Mouse (Mus musculus) thymus, postnatal 36 days (tissue): Measurements from ENCODE around the gene Prkca.
A peak's percentile ranks its signal among the peaks of the same experiment; 100 is the strongest.

Source experiments
- DNase-seq, 2 experiments: peaks; one replicate each; pipeline ENCODE4 v3.0.0; 2022; ENCODE audit warnings: mixed read lengths in 2 of 2

Prkca gene

DNA sequence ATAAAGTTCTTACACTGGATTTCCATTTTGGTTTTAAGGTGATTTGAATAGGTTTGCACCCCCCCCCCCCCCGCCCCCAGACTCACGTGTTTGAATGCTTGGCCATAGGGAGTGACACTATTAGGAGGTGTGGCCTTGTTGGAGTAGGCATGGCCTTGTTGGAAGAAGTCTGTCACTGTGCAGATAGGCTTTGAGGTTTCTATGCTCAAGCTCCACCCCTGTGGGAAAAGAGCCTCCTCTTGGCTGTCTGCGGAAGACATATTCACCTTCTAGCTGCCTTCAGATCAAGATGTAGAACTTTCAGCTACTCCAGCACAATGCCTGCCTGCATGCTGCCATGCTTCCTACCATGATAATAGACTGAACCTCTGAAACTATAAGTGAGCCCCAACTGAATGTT, 49.9 kb downstream of the Prkca start:
- DNase-seq = no peak

- no peak for DNase-seq
These were observed 54.5 kb downstream of the Prkca start for GRCm38 (mm10) chr11:108289192-108289591.

DNA sequence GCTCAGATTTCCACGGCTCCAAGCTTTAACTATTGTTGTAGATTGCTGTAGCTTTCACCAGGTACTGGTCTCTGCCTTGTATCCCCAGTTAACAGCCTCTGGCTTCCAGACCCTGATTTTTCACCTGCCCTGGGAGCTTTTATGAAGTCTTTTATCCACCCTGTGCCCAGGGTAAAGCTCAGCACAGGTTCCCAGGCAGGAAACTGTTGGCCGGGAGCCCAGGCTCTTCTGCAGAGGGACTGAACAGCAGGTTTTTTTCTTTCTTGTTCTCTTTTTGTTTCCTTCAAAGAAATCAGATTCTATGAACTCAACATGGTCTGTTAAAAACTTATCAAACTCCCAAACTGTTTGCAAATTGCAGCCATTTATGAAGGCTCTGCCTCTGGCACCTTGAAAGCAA, 56.4 kb downstream of the Prkca start:
- no peak for DNase-seq

- DNase-seq = no peak
These were observed 58.7 kb downstream of the Prkca start for GRCm38 (mm10) chr11:108285046-108285445.

DNA sequence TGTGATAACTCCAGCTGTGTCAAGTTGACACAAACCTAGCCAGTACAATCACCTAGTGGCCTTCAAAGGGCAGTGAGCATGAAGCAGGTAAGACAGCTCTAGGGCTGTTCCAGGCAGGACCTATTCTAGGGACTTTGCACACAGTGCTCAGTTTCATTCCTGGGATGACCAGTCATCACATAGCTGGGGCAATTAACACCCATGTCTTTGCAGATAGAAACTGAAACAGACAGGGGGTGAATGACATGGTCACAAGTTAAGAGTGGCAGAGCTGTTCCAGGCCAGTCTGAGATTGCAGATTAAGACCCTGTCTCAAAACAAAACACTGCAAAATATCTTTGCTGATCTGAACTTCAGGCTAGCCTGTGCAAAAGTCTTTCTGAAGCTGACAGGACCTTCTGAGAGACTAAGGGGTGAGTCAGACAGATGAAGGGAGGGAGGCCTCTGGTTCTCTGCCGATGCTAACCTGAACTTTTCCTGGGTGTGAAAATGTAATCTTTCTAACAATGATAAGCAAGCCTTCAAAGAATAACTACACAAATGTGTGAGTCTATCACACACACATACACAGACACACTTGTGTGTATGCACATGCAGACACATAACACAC, 60.8 kb downstream of the Prkca start:
- DNase-seq = no peak

DNA sequence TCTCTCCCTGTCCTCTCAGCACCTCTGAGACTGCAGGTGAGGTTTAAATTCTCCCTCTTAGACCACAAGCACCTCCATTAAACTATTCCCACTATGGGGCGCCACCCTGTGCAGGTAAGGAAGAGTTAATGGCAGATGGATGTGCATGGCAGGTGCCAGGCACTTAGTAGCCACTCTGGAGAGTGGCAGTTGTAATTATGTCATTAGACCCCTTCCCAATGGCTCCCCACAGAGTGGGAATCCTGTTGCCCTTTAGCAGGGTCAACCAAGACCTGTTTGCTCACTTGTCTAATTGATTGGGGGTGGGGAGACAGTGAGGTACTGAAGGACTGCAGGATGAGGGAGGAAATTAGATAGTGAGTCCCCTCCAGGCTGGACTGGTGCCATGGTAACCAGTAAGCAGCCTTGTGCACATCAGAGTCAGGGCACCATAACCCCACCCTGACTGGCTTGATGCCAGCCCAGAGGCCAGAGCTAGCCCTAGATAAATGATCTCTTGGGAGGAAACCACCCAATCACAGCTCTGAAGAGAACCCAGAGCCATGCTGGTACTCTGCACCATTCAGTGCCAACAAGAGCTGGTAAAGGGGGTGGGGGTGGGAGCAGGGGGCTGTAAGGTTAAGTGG, 63.9 kb downstream of the Prkca start:
- DNase-seq = no peak

GRCm38 (mm10) chr11:108277096-108277495, 66.6 kb downstream of the Prkca start:
- no peak for DNase-seq

DNA sequence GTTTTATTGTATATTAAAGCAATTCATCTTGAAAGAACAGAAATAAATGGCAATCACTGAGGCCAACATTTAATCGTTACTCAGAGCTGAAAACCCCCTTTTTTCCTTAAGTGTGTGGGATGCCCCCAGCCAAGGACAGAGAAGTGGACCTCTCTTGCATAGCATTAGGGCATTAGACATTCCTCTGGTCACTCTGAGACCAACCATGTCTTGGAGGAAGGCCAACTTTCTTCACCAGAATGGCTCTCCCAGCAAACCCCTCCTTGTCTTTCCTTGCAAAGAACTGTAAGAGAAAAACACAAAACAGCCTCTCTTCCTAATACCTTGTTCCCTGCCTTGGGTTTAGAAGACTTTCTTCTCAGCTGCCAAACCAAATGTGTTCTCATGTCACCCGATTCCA, 67.6 kb downstream of the Prkca start:
- no peak for DNase-seq

DNA sequence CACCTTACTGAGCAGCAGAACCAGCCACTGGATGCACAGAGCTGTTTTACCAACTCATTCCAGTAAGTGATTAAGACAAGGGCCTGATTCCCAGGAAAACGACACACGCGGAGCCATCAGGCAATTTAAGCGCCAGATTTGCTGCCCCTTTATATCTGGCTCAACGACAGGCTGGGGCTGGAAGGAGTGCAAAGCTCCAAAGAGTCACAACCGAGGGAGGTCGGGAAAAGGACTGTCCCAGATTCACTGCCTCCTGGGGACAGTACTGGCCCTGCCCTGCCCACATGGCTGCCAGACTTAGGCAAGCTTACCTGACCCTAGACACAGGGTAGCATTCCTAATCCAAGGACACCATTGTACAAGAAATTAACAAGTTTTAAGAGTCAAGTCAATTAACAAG, 69.7 kb downstream of the Prkca start:
- no peak for DNase-seq

- peak; percentile 30 to 42 for DNase-seq
These were observed 70.2 kb downstream of the Prkca start for GRCm38 (mm10) chr11:108273415-108273965.

DNA sequence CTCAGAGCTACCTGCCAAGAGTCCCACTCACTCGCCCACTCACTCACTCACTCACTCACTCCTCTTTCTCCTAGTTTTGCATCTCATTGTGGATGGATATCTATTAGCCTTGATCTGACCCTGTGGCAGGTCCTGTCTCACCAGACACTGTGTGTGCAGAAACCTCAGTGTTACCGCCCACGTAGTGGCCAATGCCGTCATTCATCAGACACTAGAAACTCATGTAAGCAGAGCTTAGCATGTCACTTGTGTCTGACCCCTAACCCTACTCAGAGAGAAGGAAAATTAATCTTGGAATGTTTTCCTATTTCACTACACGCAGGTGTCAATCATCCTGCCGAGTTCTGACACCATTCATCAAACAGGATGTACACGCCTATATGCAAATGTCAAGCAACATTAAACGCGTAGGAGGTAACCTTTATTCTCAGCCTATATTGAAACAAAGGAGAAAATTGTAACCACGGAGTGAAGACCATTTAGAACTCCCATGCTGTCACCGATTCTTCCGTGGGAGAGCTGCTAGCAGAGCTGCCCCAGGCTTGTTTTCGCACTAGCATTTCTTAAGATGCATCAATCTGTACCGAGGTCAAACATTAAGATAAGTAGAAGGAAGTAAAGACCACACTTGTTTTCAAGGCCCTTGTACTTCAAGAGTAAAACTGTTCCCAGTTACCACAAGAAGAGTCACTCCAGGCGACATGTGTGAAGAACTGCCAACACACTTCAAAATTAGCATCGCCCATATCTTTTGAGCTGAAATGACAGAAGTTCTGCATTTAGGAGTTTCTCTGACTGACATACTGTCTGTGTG, 70.9 kb downstream of the Prkca start:
- peak in 1 of 2 experiments; percentile 27 for DNase-seq

- peak; percentile 53 to 70 for DNase-seq
These were observed 72.4 kb downstream of the Prkca start for GRCm38 (mm10) chr11:108271305-108271704.

- no peak for DNase-seq
These were observed 74.2 kb downstream of the Prkca start for GRCm38 (mm10) chr11:108269516-108269915.

DNA sequence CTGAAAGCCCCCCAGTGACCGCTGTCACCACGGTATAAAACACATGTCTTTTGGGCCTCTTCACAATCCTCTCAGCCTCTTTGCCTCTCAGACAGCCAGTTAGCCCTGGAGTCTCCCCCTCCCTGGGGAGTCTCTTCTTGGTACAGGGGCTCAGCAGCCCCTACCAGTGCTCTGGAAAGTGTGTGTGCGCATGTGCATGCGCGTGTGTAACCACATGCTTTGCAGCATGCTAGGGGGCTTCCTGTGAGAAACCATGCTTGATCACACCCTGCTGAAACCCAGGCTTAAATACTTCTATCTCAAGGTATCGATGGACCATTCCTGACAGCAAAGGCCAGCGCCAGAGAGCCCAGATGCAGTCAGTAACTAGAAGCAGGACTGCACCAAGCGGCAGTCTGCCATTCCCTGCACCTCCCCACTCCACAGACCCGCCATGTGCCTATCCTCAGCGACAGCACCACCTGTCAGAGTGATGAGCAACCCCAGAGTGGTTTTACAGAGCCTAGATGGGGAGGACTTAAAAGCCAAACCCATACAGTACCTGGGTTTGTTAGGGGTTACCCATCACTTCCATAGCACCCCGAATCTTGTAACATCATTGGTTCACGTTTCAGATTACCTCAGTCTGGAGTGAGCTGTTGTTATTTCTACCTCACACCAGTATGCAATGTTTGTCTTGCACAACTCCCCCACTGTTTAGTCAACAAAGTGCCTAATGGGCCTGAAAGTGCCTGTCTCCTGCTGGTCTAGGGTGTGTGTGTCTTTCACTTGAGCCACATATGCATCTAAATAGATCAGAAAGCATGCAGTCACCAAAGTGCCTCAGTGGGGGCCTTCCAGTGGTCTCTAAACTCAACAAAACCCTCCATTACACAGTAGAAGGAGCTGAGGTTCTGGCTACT, 75.1 kb downstream of the Prkca start:
- no peak for DNase-seq

- no peak for DNase-seq
These were observed 75.9 kb downstream of the Prkca start for GRCm38 (mm10) chr11:108267825-108268224.

DNA sequence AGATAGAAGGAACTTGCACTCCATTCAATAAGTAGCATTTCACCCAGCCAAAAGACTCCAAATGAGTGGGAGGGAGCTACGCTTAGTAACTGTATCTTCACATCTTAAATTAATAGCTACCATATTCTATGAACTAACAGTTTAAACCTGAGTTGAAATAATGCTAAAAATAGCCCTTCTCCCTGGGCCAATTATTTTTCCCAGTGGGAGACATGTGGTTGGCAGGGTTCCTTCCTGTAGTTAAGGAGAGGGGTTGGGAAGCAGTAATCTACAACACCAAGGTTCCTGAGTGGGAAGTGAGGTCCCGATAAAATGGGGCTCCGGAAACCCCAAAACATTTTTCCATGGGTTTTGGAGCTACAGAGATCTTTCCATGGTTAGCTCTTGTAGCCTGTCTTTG, 76.7 kb downstream of the Prkca start:
- no peak for DNase-seq

GRCm38 (mm10) chr11:108263868-108264267, 79.9 kb downstream of the Prkca start:
- no peak for DNase-seq

- DNase-seq = no peak
These were observed 80.3 kb downstream of the Prkca start for GRCm38 (mm10) chr11:108263406-108263805.

- DNase-seq = no peak
These were observed 82.0 kb downstream of the Prkca start for GRCm38 (mm10) chr11:108261751-108262160.

DNA sequence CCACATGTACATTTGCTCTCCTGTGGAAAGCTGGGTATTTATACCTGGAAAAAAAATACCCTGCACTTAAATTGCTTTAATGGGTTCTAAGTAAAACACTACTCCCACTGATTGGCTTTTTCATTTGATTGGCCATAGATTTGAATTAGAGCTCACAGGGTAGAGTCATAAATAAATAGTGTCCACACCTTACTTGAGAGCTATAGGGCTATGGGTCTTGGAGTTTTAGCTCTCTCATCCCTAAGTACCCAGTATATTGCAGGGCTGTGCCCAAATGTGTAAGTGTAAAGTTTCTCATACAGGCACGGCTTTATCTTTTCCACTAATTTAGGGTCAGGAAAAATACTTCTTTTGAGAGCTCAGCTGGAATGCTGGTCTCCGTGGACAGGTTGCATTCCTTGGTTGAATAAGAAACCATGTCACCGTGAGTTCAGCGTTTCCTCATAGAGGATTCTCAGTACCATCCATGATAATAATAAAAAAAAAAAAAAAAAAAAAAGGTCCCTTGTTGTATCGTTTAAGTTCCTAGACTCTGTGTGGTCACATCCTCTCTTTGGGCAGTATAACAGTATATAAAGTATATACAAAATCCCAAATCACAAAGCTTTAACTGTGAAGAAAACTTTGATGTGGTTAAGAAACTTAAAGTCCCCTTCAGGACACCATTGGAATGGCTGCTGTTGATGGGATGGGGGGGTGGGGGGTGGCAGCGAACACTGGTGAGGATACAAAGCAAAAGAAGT, 82.8 kb downstream of the Prkca start:
- no peak for DNase-seq

- no peak for DNase-seq
These were observed 84.3 kb downstream of the Prkca start for GRCm38 (mm10) chr11:108259391-108259790.

DNA sequence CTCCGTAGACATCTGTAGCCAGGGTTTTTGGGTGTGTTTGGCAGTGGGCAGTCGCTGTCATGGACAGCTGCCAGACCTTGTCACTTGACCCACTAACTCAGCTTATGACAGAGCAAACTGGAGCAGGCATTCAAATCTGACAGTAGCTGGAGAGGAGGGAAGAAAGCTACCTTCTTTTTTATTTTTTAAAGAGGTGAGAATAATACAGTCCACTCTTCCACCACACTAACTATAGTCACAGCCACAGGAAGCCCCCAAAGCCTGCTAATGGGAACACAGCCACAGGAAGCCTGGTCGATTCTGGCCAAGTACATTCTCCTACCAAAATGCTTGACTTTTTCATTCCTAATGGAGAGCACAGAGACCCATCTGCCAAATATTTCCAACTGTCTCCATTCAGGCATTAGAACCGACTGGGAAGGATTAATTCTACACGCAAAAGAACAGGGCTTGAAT, 84.9 kb downstream of the Prkca start:
- DNase-seq = no peak
